In genomic region chr19:46037243-46037924, GRCm38 (mm10) we compare ENCODE assay signal across 8 mouse cellular contexts. TPM values are rescaled to one million over a fixed set of nuclear protein-coding genes. Genes with fewer than 3 reads are reported as not detected.
DNase-seq lines count a peak whose midpoint lies in the region; ATAC-seq and TF ChIP-seq lines count a peak whose summit lies in the region.

No protein-coding gene starts in this region.

- DNase-seq in kidney, postnatal 14 days = peak; percentile 38
- no peak for DNase-seq in kidney, adult 9 months
- peak; percentile 76 for DNase-seq in induced T-regulatory cell, adult 2 months (ENCODE audit: low read depth)
- no peak for DNase-seq in left cerebral cortex, postnatal 14 days (ENCODE audit: low spot score in 2 of 2)
- DNase-seq in cerebellum, adult 11 months = no peak
- DNase-seq in layer of hippocampus, postnatal 36 days = no peak

- no peak for TF ChIP-seq CTCF in bone marrow, adult 2 months (IDR thresholded peaks at IDR 0.05; ENCODE audit: control insufficient read depth, insufficient read depth, low read length)

- no peak for TF ChIP-seq POLR2A in bone marrow, adult 2 months (IDR thresholded peaks at IDR 0.05; ENCODE audit: borderline replicate concordance, control insufficient read depth, low read depth, low read length)

- peaks cover 10% of the 10 kb centered on the region for H3K4me1 ChIP-seq in bone marrow, adult 2 months (ENCODE audit: control insufficient read depth, insufficient read depth, low read length)
- peaks cover 57% of the 10 kb centered on the region for H3K4me1 ChIP-seq in midbrain, embryonic 15.5 days

- H3K36me3 ChIP-seq in midbrain, embryonic 15.5 days (replicated peaks) = peaks cover 37% of the 10 kb centered on the region

- no peak for ATAC-seq in midbrain, embryonic 15.5 days (replicated peaks)

- H3K4me2 ChIP-seq in midbrain, embryonic 15.5 days = peak overlapping the region; percentile 93

- H3K9ac ChIP-seq in midbrain, embryonic 15.5 days = peak overlapping the region; percentile 79

- no peaks in the 10 kb centered on the region for H3K9me3 ChIP-seq in midbrain, embryonic 15.5 days

- WGBS in bone marrow, adult 2 months = 34% methylated on average over 6 of the region's 6 CpGs
- 5% methylated on average over 6 of the region's 6 CpGs for WGBS in midbrain, embryonic 15.5 days

- H3K4me3 ChIP-seq in bone marrow, adult 2 months (replicated peaks; ENCODE audit: control insufficient read depth, low read depth, low read length) = peak overlapping the region; percentile 44
- H3K4me3 ChIP-seq in midbrain, embryonic 15.5 days = peak overlapping the region; percentile 77

- H3K27me3 ChIP-seq in midbrain, embryonic 15.5 days (replicated peaks) = no peaks in the 10 kb centered on the region

- intact Hi-C loops in left cerebral cortex, postnatal 14 days (cut with DNase I) = no loop called here

- peak overlapping the region; percentile 59 for H3K27ac ChIP-seq in bone marrow, adult 2 months (ENCODE audit: control insufficient read depth, insufficient read depth, low read depth, low read length, poor library complexity)
- peak overlapping the region; percentile 50 for H3K27ac ChIP-seq in midbrain, embryonic 15.5 days

RNA-seq across cellular contexts. Expression of gene Pprc1, which starts 7.3 kb away (rescaled TPM):
- polyA plus RNA-seq in bone marrow, adult 2 months (2011; ENCODE audit: insufficient read depth, insufficient read length, low replicate concordance, missing spikeins) = 42.0 and 51.5 TPM in 2 replicates
- 22.0 and 22.5 TPM in 2 replicates for polyA plus RNA-seq in midbrain, embryonic 15.5 days (2015; fragmentation: Nextera tagmentation; extraction: Ambion mirVana)
- total RNA-seq in left cerebral cortex, postnatal 14 days (2021) = 10 to 100 TPM; 26.6 to 28.5 TPM
- total RNA-seq in layer of hippocampus, postnatal 36 days (2021) = 10 to 100 TPM; 29.7 to 30.9 TPM

RNA-seq across cellular contexts. Expression of gene Ldb1, which starts 7.6 kb away (rescaled TPM):
- polyA plus RNA-seq in bone marrow, adult 2 months (2011; ENCODE audit: insufficient read depth, insufficient read length, low replicate concordance, missing spikeins) = 177 and 217 TPM in 2 replicates
- 122 and 129 TPM in 2 replicates for polyA plus RNA-seq in midbrain, embryonic 15.5 days (2015; fragmentation: Nextera tagmentation; extraction: Ambion mirVana)
- 100 to 1,000 TPM in 1 of 2 experiments, 10 to 100 TPM in 1; 89.7 to 101 TPM for total RNA-seq in left cerebral cortex, postnatal 14 days (2021)
- 100 to 1,000 TPM; 107 to 114 TPM for total RNA-seq in layer of hippocampus, postnatal 36 days (2021)

RNA-seq across cellular contexts. Expression of gene Hps6, which starts 34.1 kb away (rescaled TPM):
- polyA plus RNA-seq in bone marrow, adult 2 months (2011; ENCODE audit: insufficient read depth, insufficient read length, low replicate concordance, missing spikeins) = 1.2 and 1.9 TPM in 2 replicates
- 3.9 and 4.0 TPM in 2 replicates for polyA plus RNA-seq in midbrain, embryonic 15.5 days (2015; fragmentation: Nextera tagmentation; extraction: Ambion mirVana)
- total RNA-seq in left cerebral cortex, postnatal 14 days (2021) = 1 to 10 TPM; 3.8 to 4.6 TPM
- total RNA-seq in layer of hippocampus, postnatal 36 days (2021) = 1 to 10 TPM; 5.7 to 7.3 TPM

RNA-seq across cellular contexts. Expression of gene Nolc1, which starts 38.3 kb away (rescaled TPM):
- 36.1 and 52.2 TPM in 2 replicates for polyA plus RNA-seq in bone marrow, adult 2 months (2011; ENCODE audit: insufficient read depth, insufficient read length, low replicate concordance, missing spikeins)
- polyA plus RNA-seq in midbrain, embryonic 15.5 days (2015; fragmentation: Nextera tagmentation; extraction: Ambion mirVana) = 65.5 and 70.3 TPM in 2 replicates
- total RNA-seq in left cerebral cortex, postnatal 14 days (2021) = 10 to 100 TPM; 37.6 to 38.8 TPM
- total RNA-seq in layer of hippocampus, postnatal 36 days (2021) = 10 to 100 TPM; 46.3 to 49.3 TPM

RNA-seq across cellular contexts. Expression of gene Armh3, which starts 39.1 kb away (rescaled TPM):
- polyA plus RNA-seq in bone marrow, adult 2 months (2011; ENCODE audit: insufficient read depth, insufficient read length, low replicate concordance, missing spikeins) = 2.8 and 5.3 TPM in 2 replicates
- 25.4 and 25.9 TPM in 2 replicates for polyA plus RNA-seq in midbrain, embryonic 15.5 days (2015; fragmentation: Nextera tagmentation; extraction: Ambion mirVana)
- 10 to 100 TPM; 20.8 to 21.9 TPM for total RNA-seq in left cerebral cortex, postnatal 14 days (2021)
- total RNA-seq in layer of hippocampus, postnatal 36 days (2021) = 10 to 100 TPM; 20.3 to 22.4 TPM

Comparison
In these comparisons a context has a peak if more than half of its experiments do, and no peak if none do; other contexts are left out.
1. DNase-seq: peak in kidney, postnatal 14 days (single experiment) and induced T-regulatory cell, adult 2 months (single experiment); none in kidney, adult 9 months (single experiment), left cerebral cortex, postnatal 14 days (0 of 2), cerebellum, adult 11 months (single experiment) and layer of hippocampus, postnatal 36 days (0 of 2).